Mouse (Mus musculus) limb, embryonic 15.5 days (tissue): ENCODE measurements around the gene Lztr1. TPM values are rescaled to one million over a fixed set of nuclear protein-coding genes. Genes with fewer than 3 reads are reported as not detected.
A peak's percentile ranks its signal among the peaks of the same experiment; 100 is the strongest.

ENCODE experiments used
- ATAC-seq: fragments of 200-750 bp; cut with Nextera tagmentation; 2 replicates; pipeline ENCODE4 v1.8.0; 2017; ENCODE audit warnings: low read depth, moderate TSS enrichment; ENCODE audit not compliant: insufficient number of reproducible peaks, low FRiP score, low TSS enrichment
- H3K27ac ChIP-seq: fragments of 300-500 bp; sonication (generic); 2 replicates; pipeline ENCODE4 v1.5.1; 2015; ENCODE audit warnings: moderate library complexity, mild to moderate bottlenecking, inconsistent platforms
- H3K27me3 ChIP-seq: fragments of 300-500 bp; sonication (generic); 2 replicates; pipeline ENCODE4 v1.6.1; 2015; ENCODE audit warnings: inconsistent platforms
- H3K36me3 ChIP-seq: fragments of 300-500 bp; sonication (generic); 2 replicates; pipeline ENCODE4 v1.6.1; 2015; ENCODE audit warnings: inconsistent platforms
- H3K4me1 ChIP-seq: fragments of 300-500 bp; sonication (generic); 2 replicates; pipeline ENCODE4 v1.6.1; 2015; ENCODE audit warnings: inconsistent platforms
- H3K4me2 ChIP-seq: fragments of 300-500 bp; sonication (generic); 2 replicates; pipeline ENCODE4 v1.6.1; 2015; ENCODE audit warnings: mild to moderate bottlenecking, inconsistent platforms
- H3K4me3 ChIP-seq: fragments of 300-500 bp; sonication (generic); 2 replicates; pipeline ENCODE4 v1.5.1; 2015; ENCODE audit warnings: mild to moderate bottlenecking, inconsistent platforms
- H3K9ac ChIP-seq: fragments of 300-500 bp; sonication (generic); 2 replicates; pipeline ENCODE4 v1.6.1; 2015; ENCODE audit warnings: inconsistent platforms
- H3K9me3 ChIP-seq: fragments of 300-500 bp; sonication (generic); 2 replicates; pipeline ENCODE4 v1.6.1; 2016; ENCODE audit warnings: inconsistent platforms
- WGBS: fragments of 180-500 bp; shearing (Covaris S2); methylation state at CpG from one replicate; pipeline ENCODE4 v1.1.7; 2015; 5-methylcytosine and 5-hydroxymethylcytosine counted together
- polyA plus RNA-seq: library from polyadenylated mRNA; unstranded; fragments of >200 nt; fragmentation: Nextera tagmentation; extraction: Ambion mirVana; gene quantifications from 2 replicates; pipeline ENCODE4 v1.2.1, GENCODE M21; 2015

Gene Lztr1
- polyA plus RNA-seq, 1 experiment from 2014 or later, result 97.8 TPM

- H3K4me2 ChIP-seq, result no peak overlapping the region
- no peaks in the 10 kb centered on the region for H3K9me3 ChIP-seq
- peaks cover 13% of the 10 kb centered on the region for H3K4me1 ChIP-seq
- ATAC-seq, result no peak
- peaks cover 44% of the 10 kb centered on the region for H3K36me3 ChIP-seq
- no peak overlapping the region for H3K4me3 ChIP-seq
- H3K27ac ChIP-seq, result no peak overlapping the region
- WGBS, result 95% methylated on average over 2 of the region's 2 CpGs
- H3K27me3 ChIP-seq, result no peaks in the 10 kb centered on the region
- no peak overlapping the region for H3K9ac ChIP-seq
Observed at GRCm38 (mm10) chr16:17510143-17510542, 1.7 kb downstream of the Lztr1 start.

GRCm38 (mm10) chr16:17510686-17511085 lies 2.2 kb downstream of the Lztr1 start:
- H3K36me3 ChIP-seq, result peaks cover 50% of the 10 kb centered on the region
- ATAC-seq, result no peak
- H3K9me3 ChIP-seq, result no peaks in the 10 kb centered on the region
- no peak overlapping the region for H3K4me3 ChIP-seq
- no peak overlapping the region for H3K27ac ChIP-seq
- peaks cover 13% of the 10 kb centered on the region for H3K4me1 ChIP-seq
- 86% methylated on average over 2 of the region's 2 CpGs for WGBS
- H3K27me3 ChIP-seq, result no peaks in the 10 kb centered on the region
- no peak overlapping the region for H3K4me2 ChIP-seq
- H3K9ac ChIP-seq, result no peak overlapping the region

GRCm38 (mm10) chr16:17511431-17511830 lies 2.9 kb downstream of the Lztr1 start:
- peaks cover 13% of the 10 kb centered on the region for H3K4me1 ChIP-seq
- H3K4me2 ChIP-seq, result no peak overlapping the region
- ATAC-seq, result no peak
- no peak overlapping the region for H3K27ac ChIP-seq
- no peak overlapping the region for H3K4me3 ChIP-seq
- H3K27me3 ChIP-seq, result no peaks in the 10 kb centered on the region
- no peak overlapping the region for H3K9ac ChIP-seq
- 90% methylated on average over 4 of the region's 4 CpGs for WGBS
- H3K9me3 ChIP-seq, result no peaks in the 10 kb centered on the region
- peaks cover 57% of the 10 kb centered on the region for H3K36me3 ChIP-seq

- Histone ChIP-seq H3K9ac (no peak overlapping the region), H3K27ac (no peak overlapping the region), H3K9me3 (no peaks in the 10 kb centered on the region), H3K4me2 (no peak overlapping the region), H3K36me3 (peaks cover 97% of the 10 kb centered on the region), H3K27me3 (no peaks in the 10 kb centered on the region), H3K4me1 (no peaks in the 10 kb centered on the region), H3K4me3 (no peak overlapping the region)
- no peak for ATAC-seq
- WGBS, result 88% methylated on average over 2 of the region's 2 CpGs
Observed at GRCm38 (mm10) chr16:17518910-17519309, 10.4 kb downstream of the Lztr1 start.

DNA sequence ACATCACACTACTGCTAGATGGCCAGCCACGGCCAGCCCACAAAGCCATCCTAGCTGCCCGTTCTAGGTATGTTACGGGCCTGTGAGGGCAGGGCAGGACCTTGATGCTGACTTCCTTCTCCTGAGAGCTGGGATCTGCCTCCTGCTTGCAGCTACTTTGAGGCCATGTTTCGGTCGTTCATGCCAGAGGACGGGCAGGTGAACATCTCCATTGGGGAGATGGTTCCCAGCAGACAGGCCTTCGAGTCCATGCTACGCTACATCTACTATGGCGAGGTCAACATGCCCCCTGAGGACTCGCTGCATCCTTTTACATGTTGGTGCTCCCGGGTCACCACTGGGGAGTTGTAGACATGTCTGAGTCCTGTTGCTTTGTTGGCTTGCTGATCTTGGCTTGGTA lies 15.7 kb downstream of the Lztr1 start:
- H3K4me2 ChIP-seq, result no peak overlapping the region
- no peaks in the 10 kb centered on the region for H3K27me3 ChIP-seq
- no peak overlapping the region for H3K27ac ChIP-seq
- no peaks in the 10 kb centered on the region for H3K9me3 ChIP-seq
- 91% methylated on average over 11 of the region's 11 CpGs for WGBS
- peaks cover 3% of the 10 kb centered on the region; the same call in 1 of the 2 replicates for H3K4me1 ChIP-seq
- no peak for ATAC-seq
- H3K9ac ChIP-seq, result no peak overlapping the region
- H3K4me3 ChIP-seq, result no peak overlapping the region
- H3K36me3 ChIP-seq, result peaks cover 97% of the 10 kb centered on the region

- no peak overlapping the region for H3K4me2 ChIP-seq
- peaks cover 10% of the 10 kb centered on the region for H3K4me1 ChIP-seq
- ATAC-seq, result no peak
- no peak overlapping the region for H3K4me3 ChIP-seq
- WGBS, result 83% methylated on average over 3 of the region's 3 CpGs
- H3K9me3 ChIP-seq, result no peaks in the 10 kb centered on the region
- H3K36me3 ChIP-seq, result peaks cover 85% of the 10 kb centered on the region
- no peak overlapping the region for H3K27ac ChIP-seq
- no peak overlapping the region for H3K9ac ChIP-seq
- no peaks in the 10 kb centered on the region for H3K27me3 ChIP-seq
Observed at GRCm38 (mm10) chr16:17525524-17525923, 17.0 kb downstream of the Lztr1 start.

- Histone ChIP-seq H3K36me3 (peaks cover 78% of the 10 kb centered on the region), H3K27ac (no peak overlapping the region), H3K4me3 (no peak overlapping the region), H3K9ac (no peak overlapping the region), H3K4me1 (peaks cover 11% of the 10 kb centered on the region), H3K27me3 (no peaks in the 10 kb centered on the region), H3K9me3 (no peaks in the 10 kb centered on the region), H3K4me2 (no peak overlapping the region)
- ATAC-seq, result no peak
- 89% methylated on average over 6 of the region's 6 CpGs for WGBS
Observed at GRCm38 (mm10) chr16:17526223-17526622, 17.7 kb downstream of the Lztr1 start.

GRCm38 (mm10) chr16:17527606-17528005 lies 19.1 kb downstream of the Lztr1 start:
- ATAC-seq, result no peak
- H3K27ac ChIP-seq, result no peak overlapping the region
- peaks cover 18% of the 10 kb centered on the region for H3K4me1 ChIP-seq

DNA sequence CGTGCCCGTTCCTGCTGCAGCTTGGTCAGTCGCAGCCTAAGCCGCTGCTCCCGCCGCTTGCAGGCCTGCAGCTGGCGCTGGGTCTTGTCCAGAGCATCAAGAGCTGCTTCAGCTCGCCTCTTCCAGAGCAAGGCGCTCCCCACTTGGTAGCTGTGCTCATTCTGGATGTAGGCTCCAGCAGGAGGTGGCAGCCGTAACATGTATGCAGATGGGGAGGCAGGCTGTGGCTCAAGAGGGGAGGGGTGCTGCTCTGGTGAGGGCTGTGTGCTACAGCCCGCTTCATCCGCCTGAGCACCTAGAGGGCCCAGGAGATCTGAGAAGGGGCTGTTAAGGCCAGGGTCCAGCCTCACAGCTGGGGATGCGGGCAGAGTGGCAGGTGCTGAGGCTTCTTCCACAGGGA lies 19.8 kb downstream of the Lztr1 start:
- H3K4me1 ChIP-seq, result peaks cover 18% of the 10 kb centered on the region
- H3K4me2 ChIP-seq, result no peak overlapping the region
- H3K9ac ChIP-seq, result 0 out of 2 replicates have a peak overlapping the region, but pooled peaks have one; percentile 17
- 91% methylated on average over 13 of the region's 13 CpGs for WGBS
- peaks cover 57% of the 10 kb centered on the region for H3K36me3 ChIP-seq
- H3K27ac ChIP-seq, result no peak overlapping the region
- H3K9me3 ChIP-seq, result no peaks in the 10 kb centered on the region
- no peak overlapping the region for H3K4me3 ChIP-seq
- no peaks in the 10 kb centered on the region for H3K27me3 ChIP-seq
- ATAC-seq, result no peak

More at GRCm38 (mm10) chr16:17527606-17528005, 19.1 kb downstream of the Lztr1 start:
- no peaks in the 10 kb centered on the region for H3K9me3 ChIP-seq
- H3K36me3 ChIP-seq, result peaks cover 64% of the 10 kb centered on the region
- no peak overlapping the region for H3K4me2 ChIP-seq
- H3K27me3 ChIP-seq, result no peaks in the 10 kb centered on the region
- H3K9ac ChIP-seq, result no peak overlapping the region
- no peak overlapping the region for H3K4me3 ChIP-seq

GRCm38 (mm10) chr16:17529981-17530586 lies 21.6 kb downstream of the Lztr1 start:
- H3K9ac ChIP-seq, result peak overlapping the region; percentile 77
- peaks cover 18% of the 10 kb centered on the region for H3K4me1 ChIP-seq
- no peaks in the 10 kb centered on the region for H3K9me3 ChIP-seq
- peaks cover 42% of the 10 kb centered on the region for H3K36me3 ChIP-seq
- no peak for ATAC-seq
- peak overlapping the region; percentile 74 for H3K4me2 ChIP-seq
- peak overlapping the region; percentile 72 for H3K4me3 ChIP-seq
- H3K27ac ChIP-seq, result peak overlapping the region; percentile 98
- H3K27me3 ChIP-seq, result no peaks in the 10 kb centered on the region
- 11% methylated on average over 17 of the region's 17 CpGs for WGBS

DNA sequence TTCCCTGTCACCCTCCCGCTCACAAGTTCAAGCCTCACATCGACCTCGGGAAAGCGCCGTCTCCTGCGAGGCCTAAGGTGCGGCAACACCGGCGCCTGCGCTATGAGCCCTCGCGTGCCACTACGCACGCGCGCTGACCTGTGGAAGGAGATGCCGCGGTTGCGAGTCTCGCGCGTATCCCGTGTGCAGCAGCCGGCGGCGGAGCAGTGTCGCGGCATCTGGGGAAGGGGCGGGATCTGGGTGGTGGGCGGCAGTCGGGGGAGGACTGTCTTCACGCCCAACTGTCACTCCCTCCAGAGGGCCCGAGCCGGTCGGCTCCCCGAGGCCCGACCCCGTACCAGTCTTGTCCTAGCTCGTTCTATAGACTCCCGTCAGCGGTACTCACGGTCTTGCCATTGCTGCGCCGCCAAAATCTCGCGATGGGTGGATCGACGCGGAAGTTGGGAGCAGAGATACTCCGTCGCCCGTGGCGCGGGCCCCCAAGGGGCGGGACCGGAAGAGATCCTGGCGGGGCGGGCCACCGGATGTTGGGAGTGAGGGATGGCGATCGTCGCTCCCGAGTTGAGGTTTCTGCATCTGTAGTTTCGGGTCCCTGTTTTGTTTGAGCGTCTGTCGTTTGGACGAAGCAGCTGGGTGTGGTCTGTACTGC lies 22.3 kb downstream of the Lztr1 start, which contains the start of gene Thap7:
Gene Thap7 (minus strand): TSS at position 497 of the 649 bp plus-strand sequence.
- peak; percentile 96 for ATAC-seq
- under 1% methylated on average over 67 of the region's 67 CpGs for WGBS
- peaks cover 18% of the 10 kb centered on the region for H3K4me1 ChIP-seq
- peak within 1 kb of the TSS; percentile 74 for H3K4me2 ChIP-seq
- H3K9me3 ChIP-seq, result no peaks in the 10 kb centered on the region
- H3K27me3 ChIP-seq, result no peaks in the 10 kb centered on the region
- H3K36me3 ChIP-seq, result peaks cover 36% of the 10 kb centered on the region
- H3K4me3 ChIP-seq, result peak within 1 kb of the TSS; percentile 72
- peak within 1 kb of the TSS; percentile 77 for H3K9ac ChIP-seq
- peak within 1 kb of the TSS; percentile 98 for H3K27ac ChIP-seq

DNA sequence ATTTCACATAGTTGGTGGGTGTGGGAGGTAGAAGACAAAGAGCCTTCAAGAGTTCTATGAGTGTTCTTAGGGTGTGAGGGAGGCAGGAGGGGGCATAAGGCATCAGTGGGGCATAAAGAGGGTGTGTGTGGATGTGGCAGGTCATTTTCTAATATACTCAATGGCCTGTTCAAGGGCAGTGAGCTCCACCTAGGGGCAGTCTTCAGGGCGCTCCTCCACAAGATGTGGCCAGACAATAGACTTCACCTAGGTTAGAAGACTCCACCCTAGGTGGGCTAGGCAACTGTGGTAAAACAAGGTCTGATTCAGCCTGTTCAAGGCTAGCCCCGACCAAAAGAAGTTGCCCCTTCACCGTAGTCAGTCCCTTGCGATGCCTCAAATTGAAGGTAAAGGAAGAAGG lies 23.8 kb downstream of the Lztr1 start:
- Histone ChIP-seq H3K9me3 (no peaks in the 10 kb centered on the region), H3K36me3 (peaks cover 20% of the 10 kb centered on the region), H3K9ac (no peak overlapping the region), H3K4me3 (no peak overlapping the region), H3K27me3 (no peaks in the 10 kb centered on the region), H3K4me1 (peaks cover 18% of the 10 kb centered on the region), H3K4me2 (no peak overlapping the region), H3K27ac (no peak overlapping the region)
- WGBS, result 55% methylated on average over 4 of the region's 4 CpGs
- no peak for ATAC-seq
